Mouse (Mus musculus): ENCODE results near the gene Cd40lg. TPM values are rescaled to one million over a fixed set of nuclear protein-coding genes. Genes with fewer than 3 reads are reported as not detected.

The Cd40lg gene
- not detected in 2 replicates for total RNA-seq (2014; fragmentation: Nextera tagmentation)
- total RNA-seq (2017): not detected in 2 replicates

- ATAC-seq (replicated peaks; ENCODE audit: poor library complexity, severe bottlenecking): no peak
These were observed at the start of gene Cd40lg for GRCm38 (mm10) chrX:57211876-57212275. Cd40lg (plus strand) TSS chrX:57212143.

- peak; percentile 48 for ATAC-seq (replicated peaks; ENCODE audit: poor library complexity, severe bottlenecking)
These were observed 45.4 kb upstream of the Cd40lg start for GRCm38 (mm10) chrX:57166549-57166948.

GRCm38 (mm10) chrX:57171269-57171668, 40.7 kb upstream of the Cd40lg start:
- no peak for ATAC-seq (replicated peaks; ENCODE audit: poor library complexity, severe bottlenecking)

- ATAC-seq (replicated peaks; ENCODE audit: poor library complexity, severe bottlenecking): no peak
These were observed 34.6 kb upstream of the Cd40lg start for GRCm38 (mm10) chrX:57177225-57177779.

- no peak for ATAC-seq (replicated peaks; ENCODE audit: poor library complexity, severe bottlenecking)
These were observed 29.5 kb upstream of the Cd40lg start for GRCm38 (mm10) chrX:57182470-57182869.

GRCm38 (mm10) chrX:57183359-57183758, 28.6 kb upstream of the Cd40lg start:
- peak; percentile 95 for ATAC-seq (replicated peaks; ENCODE audit: poor library complexity, severe bottlenecking)

GRCm38 (mm10) chrX:57187301-57187700, 24.6 kb upstream of the Cd40lg start:
- no peak for ATAC-seq (replicated peaks; ENCODE audit: poor library complexity, severe bottlenecking)

GRCm38 (mm10) chrX:57189335-57189734, 22.6 kb upstream of the Cd40lg start:
- no peak for ATAC-seq (replicated peaks; ENCODE audit: poor library complexity, severe bottlenecking)

GRCm38 (mm10) chrX:57196319-57196718, 15.6 kb upstream of the Cd40lg start:
- peak; percentile 99 for ATAC-seq (replicated peaks; ENCODE audit: poor library complexity, severe bottlenecking)

- ATAC-seq (replicated peaks; ENCODE audit: poor library complexity, severe bottlenecking): no peak
These were observed 13.9 kb upstream of the Cd40lg start for GRCm38 (mm10) chrX:57198036-57198435.

GRCm38 (mm10) chrX:57200397-57200796, 11.5 kb upstream of the Cd40lg start:
- ATAC-seq (replicated peaks; ENCODE audit: poor library complexity, severe bottlenecking): no peak

- no peak for ATAC-seq (replicated peaks; ENCODE audit: poor library complexity, severe bottlenecking)
These were observed 1.4 kb upstream of the Cd40lg start for GRCm38 (mm10) chrX:57210591-57210990.

GRCm38 (mm10) chrX:57212862-57213261, 919 bp downstream of the Cd40lg start:
- peak; percentile 91 for ATAC-seq (replicated peaks; ENCODE audit: poor library complexity, severe bottlenecking)

- ATAC-seq (replicated peaks; ENCODE audit: poor library complexity, severe bottlenecking): no peak
These were observed 3.6 kb downstream of the Cd40lg start for GRCm38 (mm10) chrX:57215495-57215894.

GRCm38 (mm10) chrX:57216271-57216670, 4.3 kb downstream of the Cd40lg start:
- ATAC-seq (replicated peaks; ENCODE audit: poor library complexity, severe bottlenecking): no peak

- no peak for ATAC-seq (replicated peaks; ENCODE audit: poor library complexity, severe bottlenecking)
These were observed 7.6 kb downstream of the Cd40lg start for GRCm38 (mm10) chrX:57219563-57219962.

GRCm38 (mm10) chrX:57221881-57222280, 9.9 kb downstream of the Cd40lg start:
- ATAC-seq (replicated peaks; ENCODE audit: poor library complexity, severe bottlenecking): no peak

- no peak for ATAC-seq (replicated peaks; ENCODE audit: poor library complexity, severe bottlenecking)
These were observed 11.4 kb downstream of the Cd40lg start for GRCm38 (mm10) chrX:57223301-57223700.

GRCm38 (mm10) chrX:57228178-57228577, 16.2 kb downstream of the Cd40lg start:
- peak; percentile 68 for ATAC-seq (replicated peaks; ENCODE audit: poor library complexity, severe bottlenecking)

- no peak for ATAC-seq (replicated peaks; ENCODE audit: poor library complexity, severe bottlenecking)
These were observed 21.7 kb downstream of the Cd40lg start for GRCm38 (mm10) chrX:57233596-57233995.

- ATAC-seq (replicated peaks; ENCODE audit: poor library complexity, severe bottlenecking): no peak
These were observed 24.0 kb downstream of the Cd40lg start for GRCm38 (mm10) chrX:57235982-57236381.

GRCm38 (mm10) chrX:57238572-57238971, 26.6 kb downstream of the Cd40lg start:
- ATAC-seq (replicated peaks; ENCODE audit: poor library complexity, severe bottlenecking): no peak
